Mouse (Mus musculus) gonadal fat pad, adult 2 months (tissue): ENCODE results near the gene Gm4565. TPM values are rescaled to one million over a fixed set of nuclear protein-coding genes. Genes with fewer than 3 reads are reported as not detected.
"Not testable (repeated sequence)": the region's sequence is repeated elsewhere in the genome, so short reads cannot be mapped to it uniquely, and the experiment has no call there.

Source experiments
- DNase-seq: peaks from one replicate; pipeline ENCODE4 v3.0.0-alpha.2; 2012; ENCODE audit warnings: low read depth
- polyA plus RNA-seq: library from polyadenylated mRNA; depleted of rRNA; stranded (reverse); fragments of >200 nt; gene quantifications from 2 replicates; pipeline ENCODE4 v1.2.3, GENCODE M21; 2012; rRNA removed

The Gm4565 gene
- polyA plus RNA-seq = not detected in 2 replicates

GRCm38 (mm10) chr7:22588027-22588426 is at the start of gene Gm4565:
Gene Gm4565 (minus strand): TSS chr7:22588127.
- DNase-seq = not testable (repeated sequence)

- not testable (repeated sequence) for DNase-seq
Measured at GRCm38 (mm10) chr7:22565243-22565642, 22.7 kb downstream of the Gm4565 start, which contains the start of gene Gm4201. Gene Gm4201 (minus strand): TSS chr7:22565343.

- not testable (repeated sequence) for DNase-seq
Measured at GRCm38 (mm10) chr7:22534787-22535186, 53.1 kb downstream of the Gm4565 start, which contains the start of gene Gm8677. Gene Gm8677 (minus strand): TSS chr7:22534887.

Other genes starting within 250 kb of the Gm4565 start
- gene Gm8660, start 217.1 kb downstream of the Gm4565 start, polyA plus RNA-seq = not detected in 2 replicates
- not detected in 2 replicates for gene Vmn1r148, start 174.5 kb downstream of the Gm4565 start, polyA plus RNA-seq
- not detected in 2 replicates for gene Vmn1r149, start 149.9 kb downstream of the Gm4565 start, polyA plus RNA-seq
- not detected in 2 replicates for gene Gm10665, start 124.1 kb downstream of the Gm4565 start, polyA plus RNA-seq
- not detected in 2 replicates for gene Vmn1r151, start 88.4 kb downstream of the Gm4565 start, polyA plus RNA-seq
- not detected in 2 replicates for gene Vmn1r152, start 65.2 kb downstream of the Gm4565 start, polyA plus RNA-seq
- not detected in 2 replicates for gene Gm8677, start 53.2 kb downstream of the Gm4565 start, polyA plus RNA-seq
- gene Gm4201, start 22.8 kb downstream of the Gm4565 start, polyA plus RNA-seq = not detected in 2 replicates
- not detected in 2 replicates for gene Vmn1r155, start 69.9 kb upstream of the Gm4565 start, polyA plus RNA-seq
- gene Gm8693, start 104.2 kb upstream of the Gm4565 start, polyA plus RNA-seq = not detected in 2 replicates
- gene Gm4567, start 131.6 kb upstream of the Gm4565 start, polyA plus RNA-seq = not detected in 2 replicates
- not detected in 2 replicates for gene Vmn1r157, start 173.6 kb upstream of the Gm4565 start, polyA plus RNA-seq
- gene Vmn1r158, start 202.7 kb upstream of the Gm4565 start, polyA plus RNA-seq = not detected in 2 replicates